Mouse (Mus musculus) E14TG2a.4 (cell line): Measurements from ENCODE around the gene Ube2d2b.

Source experiments
- CTCF ChIP-seq: conservative IDR thresholded peaks from 2 replicates; pipeline ENCODE4 v1.5.1; 2014; ENCODE audit warnings: low read length
- NANOG ChIP-seq: IDR thresholded peaks from 2 replicates; pipeline ENCODE4 v1.6.1; 2014; ENCODE audit warnings: borderline replicate concordance, low read length, mixed read lengths
- POU5F1 ChIP-seq: IDR thresholded peaks from 2 replicates; pipeline ENCODE4 v1.6.1; 2014; ENCODE audit warnings: low read length, borderline replicate concordance

GRCm38 (mm10) chr5:107863971-107864370, 34.1 kb downstream of the Ube2d2b start:
- TF ChIP-seq CTCF (no peak), POU5F1 (no peak), NANOG (no peak)
